Mouse (Mus musculus) retina, postnatal 1 day (tissue): Measurements from ENCODE around the gene D630003M21Rik.

Source experiments
- DNase-seq: peaks from one replicate; pipeline ENCODE4 v3.0.0-alpha.2; 2012

The D630003M21Rik gene

DNA sequence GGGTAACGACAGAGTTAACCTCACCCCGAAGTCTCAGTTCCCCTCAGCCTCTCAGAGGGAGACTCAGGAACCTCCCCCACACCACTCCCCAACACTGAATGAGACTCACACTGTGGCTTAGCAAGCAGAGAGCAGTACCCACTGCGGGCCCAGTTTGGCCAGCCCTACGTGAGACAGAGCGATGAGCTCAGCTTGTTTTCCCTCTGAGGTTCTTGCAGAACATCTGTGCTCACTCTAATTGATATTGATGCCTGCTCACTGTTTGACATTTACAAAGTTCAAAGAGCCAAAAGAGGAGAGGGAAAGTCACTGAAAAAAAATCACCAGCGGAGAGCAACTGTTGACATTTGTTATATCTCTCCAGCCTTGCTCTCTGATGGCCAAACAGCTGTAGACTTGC, 67.3 kb downstream of the D630003M21Rik start:
- DNase-seq: no peak

DNA sequence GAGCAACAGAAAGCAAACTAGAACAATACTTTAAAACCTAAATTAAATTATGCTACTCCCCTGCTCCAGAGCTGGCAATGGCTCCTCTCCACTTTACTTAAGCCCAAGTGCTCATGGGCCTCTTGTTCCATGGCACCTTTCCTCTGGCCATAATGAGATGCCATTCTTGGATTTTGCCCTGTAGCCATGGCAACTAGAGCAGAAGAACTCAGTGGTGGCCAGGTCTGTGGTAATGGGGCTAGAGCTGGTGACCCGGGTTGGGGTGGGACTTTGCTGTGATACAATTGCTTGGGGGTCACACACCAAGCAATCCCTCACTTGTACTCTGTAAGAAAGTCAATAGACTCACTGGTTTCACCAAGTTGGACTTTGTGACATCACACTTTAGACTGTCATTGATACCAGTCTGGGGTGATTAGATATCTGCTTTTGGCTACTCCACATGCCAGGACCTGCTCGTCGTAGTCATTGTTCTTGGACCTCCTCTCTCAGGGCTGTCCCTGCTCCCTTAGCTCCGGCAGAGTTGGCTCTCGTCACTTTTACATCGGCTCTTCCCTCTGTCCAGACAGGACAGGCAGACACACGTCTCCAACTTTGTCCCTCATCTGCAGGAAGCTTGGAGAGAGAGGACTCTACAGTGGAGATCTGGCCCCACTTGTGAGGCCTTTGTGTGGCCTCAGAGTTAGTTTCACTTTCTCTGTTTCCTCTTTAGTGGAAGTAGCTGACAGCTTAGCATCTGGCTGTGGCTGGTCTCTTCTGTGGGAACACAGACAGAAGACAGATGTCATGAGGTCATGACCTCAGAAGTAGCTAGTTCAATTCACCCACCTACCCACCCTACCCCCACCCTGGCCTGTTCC, 69.4 kb downstream of the D630003M21Rik start:
- no peak for DNase-seq

DNA sequence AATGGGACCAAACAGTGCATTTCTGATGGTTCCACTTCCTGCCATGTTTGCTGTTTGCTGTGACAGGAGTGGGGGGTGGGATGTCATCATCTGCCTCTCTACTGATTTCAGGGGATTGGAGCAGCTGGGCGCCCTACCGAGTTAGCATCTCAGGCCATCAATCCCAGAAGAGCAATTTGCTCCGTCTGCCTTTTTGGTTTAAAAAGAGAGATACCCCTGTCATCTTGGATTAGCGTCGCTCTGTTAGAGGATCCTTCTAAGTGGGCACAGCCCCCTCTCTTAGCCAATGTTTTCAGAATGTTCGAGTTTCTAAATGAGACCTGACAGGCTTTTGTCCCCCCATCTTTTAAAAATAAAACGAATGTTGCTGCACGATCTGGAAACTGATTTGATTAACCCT, 71.4 kb downstream of the D630003M21Rik start:
- peak; percentile 69 for DNase-seq

DNA sequence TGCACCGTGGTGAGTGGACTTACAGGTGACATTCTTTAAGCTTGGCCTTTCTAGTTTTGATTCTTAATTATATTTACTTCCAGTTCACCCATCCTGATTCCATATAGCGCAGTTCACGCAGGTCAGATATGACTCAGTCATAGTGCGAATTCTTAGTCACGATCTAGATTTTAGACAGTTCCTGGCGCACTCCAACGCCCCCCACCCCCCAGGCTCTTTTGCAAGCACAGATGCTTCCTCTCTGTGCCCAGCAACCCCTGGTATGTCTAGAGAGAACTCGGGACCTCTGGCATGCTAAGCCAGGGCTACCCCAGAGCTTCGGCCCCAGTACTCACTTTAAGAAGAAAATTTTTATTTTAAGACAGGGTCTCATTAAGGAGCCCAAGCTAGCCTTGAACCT, 72.5 kb downstream of the D630003M21Rik start:
- DNase-seq: no peak

DNA sequence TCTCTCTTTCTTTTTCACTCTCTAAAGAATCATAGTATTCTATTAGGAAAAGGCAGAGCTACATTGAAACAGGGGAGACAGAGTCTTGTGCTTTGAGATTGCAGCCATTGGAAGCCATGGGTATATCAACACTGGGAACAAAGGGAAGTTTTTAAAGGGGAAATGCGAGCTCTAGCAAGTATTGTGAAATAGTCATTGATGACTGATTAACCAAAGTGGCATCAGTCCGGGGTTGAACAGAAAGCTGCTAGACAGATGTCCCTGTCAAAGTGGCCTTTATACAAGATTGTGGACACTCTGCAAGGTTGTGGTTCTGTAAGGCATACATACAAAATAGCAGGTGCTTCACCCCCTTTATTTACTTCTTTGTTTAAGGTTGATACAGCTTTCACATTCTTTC, 73.4 kb downstream of the D630003M21Rik start:
- DNase-seq: no peak

DNA sequence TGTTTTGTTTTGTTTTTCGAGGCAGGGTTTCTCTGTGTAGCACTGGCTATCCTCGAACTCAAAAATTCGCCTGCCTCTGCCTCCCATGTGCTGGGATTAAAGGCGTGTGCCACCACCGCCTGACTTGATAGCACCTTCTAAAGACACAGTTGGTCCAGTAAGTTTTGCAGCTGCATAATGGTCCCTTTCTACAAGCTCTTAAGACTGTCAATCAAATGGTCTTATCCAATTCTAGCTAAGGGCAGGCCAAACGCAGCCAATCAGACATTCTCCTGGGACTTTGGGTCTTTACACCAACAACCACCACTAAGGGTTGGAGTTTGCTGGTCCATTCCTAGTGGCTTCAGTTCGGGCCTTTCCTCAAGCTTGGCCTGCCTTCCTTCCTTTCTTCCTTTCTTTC, 73.9 kb downstream of the D630003M21Rik start:
- DNase-seq: no peak

DNA sequence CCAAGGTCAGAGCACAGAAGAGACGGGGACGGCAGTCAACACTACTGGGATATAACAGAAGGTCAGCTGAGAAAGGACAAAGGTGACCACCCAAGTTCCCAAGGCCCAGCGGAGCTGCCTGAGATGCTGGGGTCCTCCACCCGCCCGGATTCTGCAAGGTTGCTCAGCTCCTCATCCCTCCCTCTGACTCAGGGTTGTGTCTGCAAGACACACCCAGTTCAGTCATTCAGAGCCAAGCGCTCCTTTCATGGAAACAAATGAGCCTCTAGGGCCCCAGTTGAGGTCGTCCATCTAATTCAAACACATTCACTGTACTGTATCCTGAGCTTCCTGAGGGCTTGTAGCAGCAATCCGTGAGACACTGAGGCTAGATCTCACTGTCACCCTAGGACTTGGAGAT, 74.4 kb downstream of the D630003M21Rik start:
- DNase-seq: no peak

DNA sequence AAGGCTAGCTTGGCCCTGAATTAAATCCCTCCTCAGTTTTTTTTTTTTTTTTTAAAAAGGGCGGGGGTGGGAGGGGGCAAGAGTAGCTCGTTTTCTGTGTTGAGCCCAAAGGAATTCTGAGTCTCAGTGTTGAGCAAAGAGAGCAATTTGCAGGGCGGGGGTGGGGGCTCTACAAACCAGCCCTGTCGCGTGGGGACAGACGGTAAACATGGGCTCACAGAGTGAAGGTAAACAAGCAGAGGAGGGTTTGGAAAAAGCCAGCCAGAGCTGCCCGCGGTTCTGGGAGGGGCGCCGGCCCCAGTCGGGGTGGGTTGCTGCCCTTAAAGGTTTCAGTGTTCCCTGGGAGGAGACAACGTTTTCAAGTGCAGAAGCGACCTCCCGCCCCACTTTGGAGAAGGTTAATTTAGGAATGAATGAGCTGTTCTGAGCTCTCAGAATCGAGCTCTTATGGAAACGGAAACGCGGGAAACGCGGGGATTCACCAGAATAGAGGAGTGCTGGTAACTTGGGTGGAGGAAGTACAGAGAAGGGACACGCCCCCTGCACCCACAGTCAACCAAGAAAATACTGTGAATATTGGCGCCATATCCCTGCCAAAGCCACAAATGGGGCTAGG, 75.2 kb downstream of the D630003M21Rik start:
- DNase-seq: peak; percentile 68

DNA sequence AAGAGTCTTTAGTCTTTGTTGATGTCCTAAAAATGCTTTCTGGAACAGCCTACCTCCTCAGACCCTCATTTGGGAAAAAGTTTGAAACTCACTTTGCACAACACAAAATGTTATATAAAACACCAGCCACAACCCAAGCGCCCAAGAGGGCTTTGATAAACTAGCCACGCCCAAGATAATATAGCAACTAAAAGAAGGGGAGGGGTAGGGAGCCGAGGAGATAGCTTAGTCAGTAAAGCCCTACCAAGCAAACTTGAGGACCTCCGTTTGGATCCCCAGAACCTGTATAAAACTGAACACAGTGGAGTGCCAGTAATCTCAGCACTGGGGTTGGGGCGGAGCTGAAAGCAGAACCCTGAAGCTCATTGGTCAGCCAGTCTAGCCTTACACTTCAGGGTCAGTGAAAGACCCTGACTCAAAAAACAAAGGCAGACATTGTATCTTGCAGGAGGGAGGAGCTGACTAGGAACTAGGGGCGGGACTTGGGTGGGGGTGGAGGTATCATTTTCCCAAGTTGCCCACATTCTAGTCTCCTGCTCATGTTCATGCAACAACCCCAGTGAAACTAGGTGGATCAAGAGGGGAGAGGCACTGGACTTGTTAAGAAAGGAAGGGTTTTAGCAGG, 76.2 kb downstream of the D630003M21Rik start:
- peak; percentile 92 for DNase-seq

DNA sequence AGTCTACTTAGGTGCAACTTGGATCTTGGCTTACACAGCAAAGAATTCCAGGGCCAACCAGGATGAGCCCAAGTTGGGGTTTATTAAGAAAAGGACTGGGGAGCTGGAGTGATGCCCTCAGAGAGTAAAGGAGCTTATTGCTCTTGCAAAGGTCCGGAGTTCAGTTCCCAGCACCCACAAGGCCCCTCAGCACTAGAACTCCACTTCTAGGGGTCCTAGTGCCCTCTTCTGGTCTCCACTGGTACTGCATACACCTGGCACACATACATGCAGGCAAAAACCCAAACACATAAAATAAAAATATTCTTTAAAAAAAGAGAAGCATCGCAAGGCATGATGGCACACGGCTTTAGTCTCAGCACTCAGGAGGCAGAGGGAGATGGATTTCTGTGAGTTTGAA, 77.9 kb downstream of the D630003M21Rik start:
- DNase-seq: no peak

DNA sequence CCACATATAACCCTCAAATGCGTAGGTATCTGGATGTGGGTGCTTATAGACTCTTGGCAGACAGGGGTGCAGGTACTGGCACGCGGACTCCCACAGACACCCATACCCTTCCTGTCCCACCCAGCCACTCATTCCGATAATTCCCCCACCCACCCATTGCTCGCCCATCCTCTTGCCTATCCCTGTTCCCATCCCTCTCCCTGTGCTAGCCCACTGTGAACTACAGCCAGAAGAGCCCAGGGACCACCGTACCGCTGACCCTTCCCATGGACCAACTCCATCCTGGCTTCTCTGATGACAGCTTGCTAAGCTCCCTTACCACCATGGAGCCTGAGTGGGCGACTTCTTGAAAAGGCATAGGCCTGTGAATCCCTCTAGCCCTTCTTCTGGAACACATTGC, 82.1 kb downstream of the D630003M21Rik start:
- DNase-seq: no peak

DNA sequence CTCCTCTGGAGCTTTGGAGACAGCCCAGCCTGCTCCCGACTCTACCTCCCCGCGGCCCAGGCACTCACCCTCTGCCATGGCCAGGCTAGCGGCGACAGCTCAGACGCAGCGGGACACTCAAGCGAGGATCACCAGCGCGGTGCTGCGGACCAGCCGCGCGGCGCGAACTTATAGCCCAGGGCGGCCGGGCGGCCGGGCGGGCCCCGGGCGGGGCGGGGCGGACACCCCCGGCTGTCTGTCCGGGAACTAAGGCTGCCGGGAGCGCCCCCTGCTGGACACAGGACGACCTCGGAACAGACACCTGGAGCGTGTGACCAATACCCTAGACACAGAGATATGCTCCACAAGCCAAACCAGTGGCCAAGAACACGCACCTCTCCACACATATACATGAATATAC, 82.8 kb downstream of the D630003M21Rik start, which contains the start of gene Tgm2:
Gene Tgm2 (minus strand): TSS at position 214 of the 400 bp plus-strand sequence.
- peak; percentile 83 for DNase-seq

DNA sequence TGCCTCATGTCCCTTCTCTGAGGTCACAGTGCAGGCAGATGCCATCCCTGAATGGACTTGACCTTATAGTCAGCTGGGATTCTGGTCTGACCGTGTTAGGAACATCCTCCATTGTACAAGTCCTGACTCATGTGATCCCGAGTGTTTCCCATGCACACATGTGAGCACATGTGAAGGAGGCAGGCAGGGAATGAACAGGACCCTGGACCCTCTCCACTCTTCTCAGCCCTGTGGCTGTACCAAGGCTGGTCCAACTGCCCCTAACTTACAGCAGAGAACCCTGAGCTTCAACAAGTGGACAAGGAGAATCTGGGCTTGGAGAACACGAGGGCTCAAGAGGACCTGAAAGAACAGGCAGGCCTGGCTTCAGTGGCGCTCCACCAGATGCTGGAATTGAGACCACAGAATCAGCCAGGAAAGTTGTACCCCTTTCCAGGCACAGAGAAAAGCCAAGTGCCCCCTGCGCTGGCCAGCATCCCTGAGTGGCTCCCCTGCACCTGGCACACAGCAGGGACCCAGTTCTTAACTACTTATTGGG, 83.4 kb downstream of the D630003M21Rik start:
- DNase-seq: no peak

DNA sequence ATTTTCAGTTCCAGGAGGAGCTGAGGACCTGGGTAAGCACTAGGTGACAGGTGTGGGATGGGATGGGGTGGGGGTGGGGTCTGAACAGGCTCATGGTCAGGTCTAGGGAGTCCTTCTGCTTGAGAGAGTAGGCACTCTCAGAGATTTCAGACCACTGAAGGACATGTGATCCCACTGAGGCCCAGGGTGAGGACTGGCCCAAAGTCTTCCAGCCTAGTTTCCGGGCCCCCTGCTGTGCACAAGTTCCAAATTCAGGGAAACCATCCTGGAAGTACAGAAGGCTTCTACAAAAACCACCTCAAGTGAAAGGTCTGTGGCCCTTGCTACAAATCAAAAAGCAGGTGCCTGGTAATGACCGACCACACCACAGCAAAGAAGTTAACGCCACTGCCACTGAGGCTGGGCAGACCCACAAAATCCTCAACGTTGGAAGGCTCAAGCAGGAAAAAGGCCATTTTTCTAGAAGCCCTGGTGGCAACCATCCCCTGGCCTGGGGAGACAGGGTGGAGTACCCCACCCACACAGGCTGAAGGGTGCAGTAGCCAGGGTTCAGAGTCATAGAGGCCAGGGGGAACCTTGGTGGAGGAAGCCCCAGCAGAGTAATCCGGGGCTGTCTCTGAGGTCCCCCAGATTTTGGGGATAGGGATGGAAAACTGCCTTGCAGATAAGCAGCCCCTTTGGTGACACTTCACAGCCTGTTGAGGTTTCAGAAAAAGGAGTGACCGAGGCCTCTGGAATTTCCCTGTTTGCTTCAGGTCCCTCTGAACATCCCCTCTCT, 84.1 kb downstream of the D630003M21Rik start:
- no peak for DNase-seq

DNA sequence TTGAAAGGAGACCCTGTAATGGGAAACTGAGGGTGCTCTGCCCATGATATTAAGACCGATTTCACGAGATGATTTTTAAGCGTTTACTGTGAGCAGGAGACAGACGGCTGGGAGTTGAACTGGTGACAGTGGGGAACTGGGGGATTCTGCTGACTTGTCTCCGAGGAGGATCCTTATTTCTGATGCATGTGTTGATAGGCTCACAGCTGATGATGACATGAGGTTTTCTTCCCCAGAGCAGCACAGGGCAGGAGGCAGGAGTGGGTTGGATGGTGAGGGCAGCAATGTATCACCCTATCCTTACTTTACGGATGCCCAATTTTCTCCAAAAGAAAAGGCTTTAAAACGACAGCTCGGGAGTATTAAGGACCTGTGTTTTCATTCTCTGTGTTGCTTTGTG, 84.8 kb downstream of the D630003M21Rik start:
- DNase-seq: no peak

DNA sequence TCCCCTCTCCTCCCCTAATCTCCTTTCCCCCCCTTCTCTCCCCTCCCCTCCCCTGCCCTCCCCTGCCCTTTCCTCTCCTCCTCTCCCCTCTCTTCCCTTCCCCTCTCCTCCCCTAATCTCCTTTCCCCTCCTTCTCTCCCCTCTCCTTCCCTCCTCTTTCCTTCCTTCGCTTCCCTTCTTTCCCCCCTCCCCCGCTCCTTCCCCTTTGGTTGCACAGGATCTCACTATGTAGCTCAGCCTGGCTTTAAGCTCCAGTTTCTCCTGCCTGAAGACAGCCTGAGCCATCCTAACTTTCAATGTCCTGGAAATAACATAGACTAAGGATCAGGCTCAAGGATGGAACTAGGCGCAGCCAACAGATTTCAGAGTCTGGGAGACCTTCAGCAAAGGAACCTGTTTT, 85.2 kb downstream of the D630003M21Rik start:
- peak; percentile 54 for DNase-seq

DNA sequence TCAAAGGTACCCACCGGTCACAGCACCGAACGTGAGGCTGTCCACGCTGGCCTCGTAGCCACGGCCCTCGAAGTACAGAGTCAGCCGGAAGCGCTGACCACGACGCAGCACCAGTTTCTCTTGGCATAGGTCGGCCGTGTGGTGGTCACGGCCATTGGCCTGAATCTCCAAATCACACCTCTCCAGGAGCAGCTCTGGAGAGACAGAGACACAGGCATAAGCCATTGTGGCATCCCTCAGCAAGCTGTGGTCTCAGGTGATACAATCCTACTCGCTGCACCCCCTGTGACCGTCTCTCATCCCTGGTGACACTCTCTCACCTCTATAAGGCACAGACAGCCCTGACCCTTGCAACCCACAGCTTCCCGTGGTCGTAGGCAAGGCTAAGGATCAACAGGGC, 86.0 kb downstream of the D630003M21Rik start:
- DNase-seq: no peak

DNA sequence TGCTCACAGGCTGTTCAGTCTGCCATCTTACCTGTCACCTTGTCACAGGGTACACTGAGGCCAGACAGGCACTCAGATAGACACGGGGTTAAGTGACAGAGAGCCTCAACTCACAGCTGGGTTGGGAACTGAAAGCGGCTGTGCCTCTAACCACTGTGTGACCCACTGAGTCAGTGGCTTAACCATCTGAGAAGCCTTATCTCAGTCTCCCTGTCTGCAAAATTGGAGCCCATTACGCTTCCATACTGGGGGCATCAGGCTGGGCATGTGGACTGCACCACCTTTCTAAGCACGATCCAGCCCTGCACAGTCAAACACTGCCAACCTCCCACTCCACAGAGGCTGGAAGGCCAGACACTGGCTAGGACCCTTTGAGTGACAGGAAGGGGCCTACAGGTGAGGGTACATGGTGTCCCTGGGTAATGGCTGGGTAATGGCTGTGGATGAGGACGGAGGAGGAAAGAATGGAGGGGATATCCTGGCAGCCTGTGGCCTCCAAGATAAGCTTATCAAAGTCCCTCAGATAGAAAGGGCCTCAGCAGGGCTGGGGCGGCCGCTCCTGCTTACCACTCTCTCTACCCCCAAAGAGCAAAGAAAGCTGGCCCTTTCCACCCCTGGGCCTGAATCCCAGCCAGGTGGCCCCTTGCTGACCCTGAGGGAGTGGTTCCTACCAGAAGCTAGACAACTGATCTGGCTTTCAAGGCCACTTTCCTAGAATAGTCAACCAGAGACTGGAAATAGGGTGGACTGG, 87.2 kb downstream of the D630003M21Rik start:
- no peak for DNase-seq

DNA sequence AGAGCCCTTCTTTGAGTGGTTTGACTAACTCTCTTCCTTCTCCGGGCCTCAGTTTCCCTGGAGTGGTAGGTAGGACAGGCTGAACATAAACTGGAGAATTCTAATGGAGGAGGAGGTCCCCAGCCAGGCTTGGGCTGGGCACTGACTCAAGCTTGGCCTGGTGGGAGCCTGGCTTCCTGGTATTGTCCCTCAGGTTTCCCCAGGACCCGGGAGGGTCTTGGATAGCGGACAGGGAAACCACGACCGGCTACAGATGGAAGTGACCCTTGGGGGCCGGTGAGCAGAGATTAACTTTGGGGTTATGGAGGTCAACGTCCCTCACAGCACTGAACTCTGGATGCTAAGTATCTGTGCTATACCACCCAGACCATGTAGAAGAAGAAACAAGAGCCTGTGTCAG, 87.8 kb downstream of the D630003M21Rik start:
- no peak for DNase-seq

DNA sequence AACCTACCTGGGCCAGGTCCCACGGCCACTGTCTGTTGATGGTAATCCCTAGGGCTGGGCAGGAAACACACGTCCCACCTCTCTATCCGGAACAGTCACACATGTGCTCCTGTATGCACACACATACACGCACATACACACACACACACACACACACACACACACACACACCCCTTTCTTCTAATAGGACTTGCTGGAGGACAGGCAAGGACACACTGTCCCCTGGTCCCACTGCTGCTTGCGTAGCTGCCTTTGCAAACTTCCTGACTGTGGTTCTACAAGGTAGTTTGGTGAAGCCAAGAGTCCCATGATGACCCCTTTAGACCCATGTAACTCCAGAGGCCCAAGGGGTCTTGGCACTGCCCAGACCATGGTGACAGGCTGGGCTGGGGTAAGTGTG, 88.4 kb downstream of the D630003M21Rik start:
- DNase-seq: no peak

DNA sequence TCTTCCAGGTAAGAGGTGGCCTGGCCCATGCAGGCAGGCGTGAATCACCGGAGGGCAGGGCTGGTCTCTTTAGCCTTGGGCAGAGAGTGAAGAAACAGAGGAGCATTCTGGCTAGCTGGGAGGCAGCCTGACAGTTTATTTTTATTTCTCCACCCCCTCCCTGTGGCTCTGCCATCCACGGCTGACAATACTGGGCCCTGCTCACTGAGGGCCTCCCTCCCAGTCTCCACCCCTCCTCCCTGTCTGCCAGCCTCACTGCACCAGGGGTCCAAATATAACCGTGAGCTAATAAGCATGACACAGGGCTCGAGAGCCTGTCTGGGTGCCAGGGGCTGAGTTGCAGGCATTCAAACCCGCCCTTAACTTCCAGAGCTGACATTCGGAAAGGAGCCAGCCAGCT, 89.4 kb downstream of the D630003M21Rik start:
- DNase-seq: no peak

DNA sequence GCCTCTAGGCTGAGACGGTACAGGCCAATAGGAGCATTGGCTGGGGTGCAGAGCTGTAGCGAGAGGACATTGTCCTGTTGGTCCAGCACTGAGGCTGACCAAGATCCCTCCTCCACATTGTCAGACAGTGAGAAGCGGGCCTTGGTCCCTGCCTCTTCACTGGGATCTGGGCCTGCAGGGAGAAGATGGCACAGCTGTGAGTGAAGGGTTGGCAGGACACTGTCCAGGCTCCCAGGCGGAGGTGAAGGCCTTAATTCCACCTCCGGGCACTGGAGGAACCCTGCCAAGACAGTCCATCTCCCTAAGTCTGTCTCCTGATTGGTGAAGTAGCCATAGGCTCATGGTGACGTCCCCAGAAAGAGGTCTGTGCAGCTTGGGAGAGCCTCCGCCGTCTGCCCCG, 90.2 kb downstream of the D630003M21Rik start:
- no peak for DNase-seq
